Mouse (Mus musculus) hindbrain, embryonic 11.5 days (tissue): ENCODE measurements around the gene Ankrd33b. TPM values are rescaled to one million over a fixed set of nuclear protein-coding genes. Genes with fewer than 3 reads are reported as not detected.

Source experiments
- ATAC-seq: fragments of 200-750 bp; cut with Nextera tagmentation; 2 replicates; pipeline ENCODE4 v1.8.0; 2017; ENCODE audit warnings: mild to moderate bottlenecking, moderate TSS enrichment, moderate library complexity; ENCODE audit not compliant: low FRiP score
- DNase-seq: peaks from one replicate; pipeline ENCODE4 v3.0.0-alpha.2; 2015; ENCODE audit warnings: low spot score
- H3K27ac ChIP-seq: fragments of 300-500 bp; sonication (generic); 2 replicates; pipeline ENCODE4 v1.5.1; 2014; ENCODE audit warnings: mild to moderate bottlenecking, low read depth, low read length
- H3K27me3 ChIP-seq: fragments of 300-500 bp; sonication (generic); 2 replicates; pipeline ENCODE4 v1.6.1; 2014; ENCODE audit warnings: mild to moderate bottlenecking, low read length, moderate library complexity, mixed read lengths; ENCODE audit not compliant: control insufficient read depth, insufficient read depth
- H3K36me3 ChIP-seq: fragments of 300-500 bp; sonication (generic); 2 replicates; pipeline ENCODE4 v1.6.1; 2014; ENCODE audit warnings: mild to moderate bottlenecking, low read length, moderate library complexity, mixed read lengths; ENCODE audit not compliant: control insufficient read depth, insufficient read depth
- H3K4me1 ChIP-seq: fragments of 300-500 bp; sonication (generic); replicated peaks from 2 replicates; pipeline ENCODE4 v1.6.1; 2014; ENCODE audit warnings: low read length, mixed read lengths; ENCODE audit not compliant: control insufficient read depth, insufficient read depth
- H3K4me2 ChIP-seq: fragments of 300-500 bp; sonication (generic); replicated peaks from 2 replicates; pipeline ENCODE4 v1.6.1; 2014; ENCODE audit warnings: mild to moderate bottlenecking, low read depth, low read length
- H3K4me3 ChIP-seq: fragments of 300-500 bp; sonication (generic); 2 replicates; pipeline ENCODE4 v1.5.1; 2014; ENCODE audit warnings: low read depth, low read length
- H3K9ac ChIP-seq: fragments of 300-500 bp; sonication (generic); 2 replicates; pipeline ENCODE4 v1.6.1; 2014; ENCODE audit warnings: low read depth, low read length
- H3K9me3 ChIP-seq: fragments of 300-500 bp; sonication (generic); 2 replicates; pipeline ENCODE4 v1.6.1; 2016; ENCODE audit warnings: low read length; ENCODE audit not compliant: control insufficient read depth
- WGBS: fragments of 180-500 bp; shearing (Covaris S2); extraction: QIAGEN DNeasy Blood & Tissue Kit; methylation state at CpG from one replicate; pipeline ENCODE4 v1.1.7; 2014; 5-methylcytosine and 5-hydroxymethylcytosine counted together
- polyA plus RNA-seq: library from polyadenylated mRNA; unstranded; fragments of >200 nt; fragmentation: Nextera tagmentation; extraction: Ambion mirVana; gene quantifications from 2 replicates; pipeline ENCODE4 v1.2.1, GENCODE M21; 2014

The Ankrd33b gene
- polyA plus RNA-seq, 1 experiment from 2014 or later, result 0.31 TPM

- H3K4me3 ChIP-seq, result no peak overlapping the region
- H3K27ac ChIP-seq, result no peak overlapping the region
- peak; percentile 35; the same call in 1 of the 2 replicates for ATAC-seq
- no peak overlapping the region for H3K9ac ChIP-seq
- H3K4me1 ChIP-seq, result no peaks in the 10 kb centered on the region
- no peaks in the 10 kb centered on the region for H3K36me3 ChIP-seq
- DNase-seq, result no peak
- H3K9me3 ChIP-seq, result no peaks in the 10 kb centered on the region
- WGBS, result 68% methylated on average over 12 of the region's 12 CpGs
- H3K4me2 ChIP-seq, result no peak overlapping the region
- no peaks in the 10 kb centered on the region for H3K27me3 ChIP-seq
Observed at GRCm38 (mm10) chr15:31402200-31402892, 34.8 kb upstream of the Ankrd33b start.

DNA sequence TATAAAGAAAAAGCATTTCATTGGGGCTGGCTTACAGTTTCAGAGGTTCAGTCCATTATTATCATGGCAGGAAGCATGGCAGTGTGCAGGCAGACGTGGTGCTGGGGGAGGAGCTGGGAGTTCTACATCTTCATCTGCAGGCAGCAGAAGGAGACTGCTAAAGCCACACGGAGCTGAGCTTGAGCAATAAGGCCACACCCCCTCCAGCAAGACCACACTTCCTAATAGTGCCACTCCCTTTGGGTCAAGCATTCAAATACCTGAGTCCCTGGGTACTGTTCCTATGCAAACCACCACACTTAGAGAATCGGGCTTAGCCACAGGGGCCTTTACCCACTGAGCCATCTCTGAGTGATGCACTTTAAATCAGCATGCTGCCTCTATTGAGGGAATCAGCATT, 33.4 kb upstream of the Ankrd33b start:
- Histone ChIP-seq H3K4me2 (no peak overlapping the region), H3K4me3 (no peak overlapping the region), H3K36me3 (no peaks in the 10 kb centered on the region), H3K27me3 (no peaks in the 10 kb centered on the region), H3K27ac (no peak overlapping the region), H3K9me3 (no peaks in the 10 kb centered on the region), H3K4me1 (no peaks in the 10 kb centered on the region), H3K9ac (no peak overlapping the region)
- no peak for ATAC-seq
- DNase-seq, result no peak
- whole genome bisulfite sequencing, result 41% methylated on average over 3 of the region's 3 CpGs

GRCm38 (mm10) chr15:31398769-31399168, 31.2 kb upstream of the Ankrd33b start:
- no peak overlapping the region for H3K4me2 ChIP-seq
- no peak overlapping the region for H3K9ac ChIP-seq
- WGBS, result 93% methylated on average over 13 of the region's 13 CpGs
- H3K36me3 ChIP-seq, result no peaks in the 10 kb centered on the region
- DNase-seq (no peak), ATAC-seq (no peak)
- no peaks in the 10 kb centered on the region for H3K9me3 ChIP-seq
- H3K27ac ChIP-seq, result no peak overlapping the region
- H3K4me1 ChIP-seq, result no peaks in the 10 kb centered on the region
- H3K4me3 ChIP-seq, result no peak overlapping the region
- H3K27me3 ChIP-seq, result no peaks in the 10 kb centered on the region

DNA sequence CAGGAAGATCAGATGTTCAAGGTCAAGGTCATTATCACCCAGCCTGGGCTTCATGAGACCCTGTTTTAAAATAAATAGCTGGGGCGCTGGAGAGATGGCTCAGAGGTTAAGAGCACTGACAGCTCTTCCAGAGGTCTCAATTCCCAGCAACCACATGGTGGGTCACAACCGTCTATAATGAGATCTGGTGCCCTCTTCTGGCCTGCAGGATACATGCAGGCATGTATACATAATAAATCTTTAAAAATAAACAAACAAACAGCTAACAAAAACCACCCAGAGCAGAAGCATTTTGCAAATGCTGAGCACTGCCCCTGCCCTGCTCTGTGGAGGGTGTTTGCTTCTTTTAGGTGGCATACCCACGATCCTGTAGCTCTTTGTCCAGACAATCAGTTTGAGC, 29.9 kb upstream of the Ankrd33b start:
- 82% methylated on average over 3 of the region's 3 CpGs for WGBS
- no peak for ATAC-seq

DNA sequence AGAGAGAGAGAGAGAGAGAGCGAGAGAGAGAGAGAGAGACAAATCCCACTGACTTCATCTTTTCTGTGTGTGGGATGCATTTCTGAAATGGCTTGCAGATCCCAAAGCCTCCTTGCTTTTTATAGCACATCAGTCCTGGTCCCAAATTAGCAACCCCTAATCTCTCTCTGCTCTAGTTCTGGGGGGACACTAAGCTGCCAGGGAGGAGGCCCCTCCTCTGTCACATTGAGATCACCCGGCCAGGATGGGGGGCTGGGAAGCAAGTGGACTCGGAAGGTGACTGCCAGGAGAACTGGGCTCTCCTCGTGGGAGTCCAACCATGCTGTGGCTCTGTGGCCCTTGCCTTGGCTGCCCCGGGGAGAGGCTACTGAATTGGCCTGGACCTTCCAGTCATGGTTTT, 29.2 kb upstream of the Ankrd33b start:
- no peak for ATAC-seq
- no peaks in the 10 kb centered on the region for H3K36me3 ChIP-seq
- no peaks in the 10 kb centered on the region for H3K27me3 ChIP-seq
- no peaks in the 10 kb centered on the region for H3K4me1 ChIP-seq
- H3K4me2 ChIP-seq, result no peak overlapping the region
- no peaks in the 10 kb centered on the region for H3K9me3 ChIP-seq
- H3K4me3 ChIP-seq, result no peak overlapping the region
- no peak for DNase-seq
- H3K27ac ChIP-seq, result no peak overlapping the region
- no peak overlapping the region for H3K9ac ChIP-seq
- WGBS, result 74% methylated on average over 5 of the region's 5 CpGs

More for the DNA sequence above, 29.9 kb upstream of the Ankrd33b start:
- no peak overlapping the region for H3K9ac ChIP-seq
- H3K9me3 ChIP-seq, result no peaks in the 10 kb centered on the region
- no peak overlapping the region for H3K4me2 ChIP-seq
- no peaks in the 10 kb centered on the region for H3K4me1 ChIP-seq
- no peak overlapping the region for H3K4me3 ChIP-seq
- no peaks in the 10 kb centered on the region for H3K27me3 ChIP-seq
- no peak overlapping the region for H3K27ac ChIP-seq
- DNase-seq, result no peak
- H3K36me3 ChIP-seq, result no peaks in the 10 kb centered on the region

GRCm38 (mm10) chr15:31395986-31396385, 28.5 kb upstream of the Ankrd33b start:
- Histone ChIP-seq H3K4me1 (no peaks in the 10 kb centered on the region), H3K27me3 (no peaks in the 10 kb centered on the region), H3K9ac (no peak overlapping the region), H3K27ac (no peak overlapping the region), H3K36me3 (no peaks in the 10 kb centered on the region), H3K4me2 (no peak overlapping the region), H3K9me3 (no peaks in the 10 kb centered on the region), H3K4me3 (no peak overlapping the region)
- DNase-seq, result no peak
- no peak for ATAC-seq
- 84% methylated on average over 4 of the region's 4 CpGs for WGBS

DNA sequence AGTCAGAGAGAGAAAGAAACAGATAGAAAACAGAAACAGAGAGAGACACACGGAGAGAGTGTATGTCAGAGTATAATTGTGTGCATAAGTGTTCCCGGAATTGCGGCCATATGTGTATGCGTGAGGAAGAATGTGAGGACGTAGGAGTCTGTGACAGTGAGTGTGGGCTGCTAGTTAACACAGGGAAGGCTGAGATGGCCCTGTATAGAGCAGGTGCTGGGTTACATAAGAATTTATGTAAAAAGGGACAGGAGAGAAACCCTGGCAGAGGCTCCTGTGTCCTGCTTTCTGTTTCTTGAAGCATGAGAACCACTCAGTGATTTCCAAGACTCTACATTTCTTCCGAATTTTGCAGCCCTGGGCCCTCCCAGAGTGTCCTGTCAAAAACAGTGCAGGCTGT, 25.9 kb upstream of the Ankrd33b start:
- DNase-seq (no peak), ATAC-seq (no peak)
- Histone ChIP-seq H3K4me2 (no peak overlapping the region), H3K27ac (no peak overlapping the region), H3K4me3 (no peak overlapping the region), H3K27me3 (no peaks in the 10 kb centered on the region), H3K4me1 (no peaks in the 10 kb centered on the region), H3K36me3 (no peaks in the 10 kb centered on the region), H3K9ac (no peak overlapping the region), H3K9me3 (no peaks in the 10 kb centered on the region)
- 88% methylated on average over 6 of the region's 6 CpGs for WGBS

- Histone ChIP-seq H3K4me1 (no peaks in the 10 kb centered on the region), H3K9ac (no peak overlapping the region), H3K36me3 (no peaks in the 10 kb centered on the region), H3K27ac (no peak overlapping the region), H3K9me3 (no peaks in the 10 kb centered on the region), H3K4me3 (no peak overlapping the region), H3K4me2 (no peak overlapping the region), H3K27me3 (no peaks in the 10 kb centered on the region)
- DNase-seq (no peak), ATAC-seq (no peak)
- 87% methylated on average over 7 of the region's 7 CpGs for WGBS
Observed at GRCm38 (mm10) chr15:31392705-31393104, 25.2 kb upstream of the Ankrd33b start.

GRCm38 (mm10) chr15:31392135-31392534, 24.6 kb upstream of the Ankrd33b start:
- no peak overlapping the region for H3K4me2 ChIP-seq
- H3K4me1 ChIP-seq, result no peaks in the 10 kb centered on the region
- H3K36me3 ChIP-seq, result no peaks in the 10 kb centered on the region
- H3K27me3 ChIP-seq, result no peaks in the 10 kb centered on the region
- ATAC-seq (no peak), DNase-seq (no peak)
- H3K9ac ChIP-seq, result no peak overlapping the region
- no peak overlapping the region for H3K27ac ChIP-seq
- H3K9me3 ChIP-seq, result no peaks in the 10 kb centered on the region
- no peak overlapping the region for H3K4me3 ChIP-seq
- WGBS, result 85% methylated on average over 4 of the region's 4 CpGs
